Mouse (Mus musculus): ENCODE measurements around the gene Ano4. TPM values are rescaled to one million over a fixed set of nuclear protein-coding genes. Genes with fewer than 3 reads are reported as not detected.

The Ano4 gene
- 6.8 and 7.2 TPM in 2 replicates for polyA plus RNA-seq (2015; fragmentation: Nextera tagmentation; extraction: Ambion mirVana)

DNA sequence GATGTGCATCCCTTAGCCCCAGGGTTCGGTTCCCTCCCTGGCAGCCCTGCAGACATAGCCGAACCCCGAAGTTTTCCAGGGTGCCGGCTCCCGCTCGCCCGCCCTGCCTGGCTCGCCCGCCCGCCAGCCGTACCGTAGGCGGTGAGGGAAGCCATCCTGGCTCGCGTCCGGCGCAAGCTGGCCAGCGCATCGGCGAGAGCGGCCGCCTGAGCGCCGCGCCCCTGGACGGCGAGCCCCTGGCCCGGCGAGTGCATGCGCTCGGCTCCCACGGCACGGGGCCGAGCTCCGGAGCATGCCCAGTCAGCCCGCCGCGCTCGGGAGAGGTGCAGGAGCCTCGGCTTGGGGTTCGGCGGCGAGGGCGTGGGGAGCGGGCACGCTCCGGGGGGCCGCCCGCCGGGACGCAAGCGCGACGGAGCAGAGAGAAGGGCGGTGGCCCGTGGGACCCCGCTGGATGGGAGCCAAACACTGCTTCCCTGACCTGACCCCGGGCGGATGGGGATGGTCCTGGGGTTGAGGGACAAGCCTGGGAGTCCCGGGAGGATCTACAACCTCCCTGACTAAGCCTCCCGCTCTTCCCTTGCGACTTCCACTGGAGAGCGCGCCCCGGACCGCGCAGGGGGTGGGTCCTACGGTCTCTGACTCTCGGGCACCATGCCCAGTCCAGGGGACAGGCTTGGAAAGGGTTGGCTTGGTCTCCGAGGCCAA lies at the start of gene Ano4:
Ano4 (minus strand) TSS at position 272 of the 705 bp plus-strand sequence.
- under 1% methylated on average over 67 of the region's 70 CpGs for WGBS
- H3K36me3 ChIP-seq: no peaks in the 10 kb centered on the region
- H3K27me3 ChIP-seq: peaks cover 55% of the 10 kb centered on the region
- peak within 1 kb of the TSS; percentile 60 for H3K4me3 ChIP-seq
- H3K4me1 ChIP-seq (replicated peaks): peaks cover 15% of the 10 kb centered on the region
- ATAC-seq (ENCODE audit: low FRiP score): peak; percentile 88
- peak within 1 kb of the TSS; percentile 75 for H3K9ac ChIP-seq
- no peak within 1 kb of the TSS for H3K27ac ChIP-seq
- no peaks in the 10 kb centered on the region for H3K9me3 ChIP-seq
- H3K4me2 ChIP-seq: peak within 1 kb of the TSS; percentile 94

DNA sequence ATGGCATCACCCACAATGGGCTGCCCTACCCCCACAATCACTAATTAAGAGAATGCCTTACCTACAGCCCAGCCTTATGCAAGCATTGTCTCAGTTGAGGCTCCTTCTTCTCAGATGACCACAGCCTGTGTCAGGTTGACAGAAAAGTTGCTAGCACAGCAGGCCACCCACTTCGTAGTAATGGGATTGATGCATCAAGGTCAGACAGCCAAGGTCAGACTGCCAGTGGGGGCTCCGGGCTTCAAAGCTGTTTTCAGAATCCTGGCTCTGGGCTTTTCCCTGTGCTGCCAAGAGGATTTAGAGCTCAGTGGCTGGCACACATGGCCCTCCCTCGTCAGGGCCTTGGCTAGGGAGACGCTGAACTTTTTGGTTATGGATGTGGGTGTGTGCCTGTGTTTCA lies 48.1 kb upstream of the Ano4 start:
- Histone ChIP-seq H3K4me2 (no peak overlapping the region), H3K9me3 (no peaks in the 10 kb centered on the region), H3K27me3 (0 out of 2 replicates have a peak, but pooled peaks cover 3% of the 10 kb centered on the region), H3K27ac (no peak overlapping the region), H3K4me3 (no peak overlapping the region), H3K4me1 (replicated peaks) (no peaks in the 10 kb centered on the region), H3K36me3 (no peaks in the 10 kb centered on the region), H3K9ac (no peak overlapping the region)
- ATAC-seq (ENCODE audit: low FRiP score): no peak
- WGBS: 41% methylated on average over 4 of the region's 4 CpGs

DNA sequence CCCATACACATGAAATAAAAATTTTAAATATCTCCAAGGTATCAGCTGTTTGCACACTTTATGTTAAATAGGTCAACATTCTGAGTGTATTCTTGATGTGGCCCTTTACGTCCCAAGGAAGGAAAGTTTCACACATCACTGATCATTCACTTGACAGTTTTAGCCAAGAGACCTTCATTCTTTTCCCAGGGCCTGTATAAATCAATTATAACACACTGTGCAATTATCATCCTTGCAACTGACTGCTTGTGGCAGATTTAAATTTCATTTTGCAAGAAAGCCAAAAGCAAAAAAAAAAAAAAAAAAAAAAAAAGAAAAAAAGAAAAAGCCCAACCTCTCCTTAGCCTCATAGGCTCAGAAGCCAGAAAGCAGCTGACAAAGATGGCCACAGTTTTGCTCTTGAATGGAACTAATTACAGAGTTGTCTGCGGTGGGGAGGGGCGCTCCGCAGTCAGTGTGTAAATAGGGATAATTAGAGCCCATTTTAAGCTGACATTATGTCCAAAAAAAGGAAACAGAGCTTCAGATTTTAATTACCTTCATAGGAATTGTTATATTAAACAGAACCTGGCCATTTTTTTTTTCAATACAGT lies 47.1 kb upstream of the Ano4 start:
- ATAC-seq (ENCODE audit: low FRiP score): no peak
- Histone ChIP-seq H3K4me1 (replicated peaks) (no peaks in the 10 kb centered on the region), H3K4me2 (no peak overlapping the region), H3K27ac (no peak overlapping the region), H3K9ac (no peak overlapping the region), H3K27me3 (0 out of 2 replicates have a peak, but pooled peaks cover 3% of the 10 kb centered on the region), H3K9me3 (no peaks in the 10 kb centered on the region), H3K4me3 (no peak overlapping the region), H3K36me3 (no peaks in the 10 kb centered on the region)
- 73% methylated on average over 4 of the region's 4 CpGs for WGBS

DNA sequence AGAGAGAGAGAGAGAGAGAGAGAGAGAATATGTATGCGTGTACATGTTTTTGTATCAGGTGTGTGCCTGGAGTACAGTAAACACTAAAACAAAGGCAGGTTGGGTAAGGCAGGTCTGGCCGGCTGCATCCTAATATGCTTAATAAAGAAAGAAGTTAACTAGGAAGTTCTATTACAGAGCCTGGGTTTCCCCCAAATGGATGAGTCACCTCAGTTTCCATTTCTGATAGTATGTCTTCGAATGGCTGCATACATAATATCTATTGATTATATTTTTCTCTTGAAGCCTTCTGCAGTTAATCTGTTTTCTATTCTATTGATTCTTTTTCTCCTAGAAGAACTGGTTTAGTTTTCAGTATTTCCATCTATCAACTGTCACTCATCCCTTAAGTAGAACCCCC lies 41.9 kb upstream of the Ano4 start:
- no peak for ATAC-seq (ENCODE audit: low FRiP score)
- H3K9me3 ChIP-seq: no peaks in the 10 kb centered on the region
- 0 out of 2 replicates have a peak, but pooled peaks cover 3% of the 10 kb centered on the region for H3K27me3 ChIP-seq
- no peak overlapping the region for H3K4me2 ChIP-seq
- H3K9ac ChIP-seq: no peak overlapping the region
- H3K36me3 ChIP-seq: no peaks in the 10 kb centered on the region
- 91% methylated on average over 3 of the region's 3 CpGs for WGBS
- H3K4me1 ChIP-seq (replicated peaks): no peaks in the 10 kb centered on the region
- H3K27ac ChIP-seq: no peak overlapping the region
- H3K4me3 ChIP-seq: no peak overlapping the region

DNA sequence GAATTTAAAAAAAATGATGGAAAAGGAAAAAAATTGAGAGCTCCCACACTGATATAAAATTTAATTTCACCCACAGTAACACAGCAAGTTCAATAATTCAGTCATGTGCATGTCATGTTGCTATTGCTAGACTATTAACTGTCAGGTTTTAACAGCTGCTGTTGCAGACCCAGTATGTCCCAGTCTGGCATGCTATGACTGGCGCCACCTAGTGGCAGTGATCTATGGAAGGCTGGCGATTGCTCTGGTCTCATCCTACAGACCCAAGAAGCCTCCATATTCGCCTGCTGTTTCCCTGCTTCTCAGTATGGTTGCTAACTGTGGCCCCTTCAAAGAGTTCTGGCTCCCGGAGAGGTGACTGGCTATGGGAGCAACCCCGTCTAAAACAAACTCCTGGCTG lies 38.9 kb upstream of the Ano4 start:
- H3K4me1 ChIP-seq (replicated peaks): no peaks in the 10 kb centered on the region
- H3K9me3 ChIP-seq: no peaks in the 10 kb centered on the region
- no peaks in the 10 kb centered on the region for H3K36me3 ChIP-seq
- no peak overlapping the region for H3K4me3 ChIP-seq
- no peaks in the 10 kb centered on the region for H3K27me3 ChIP-seq
- 6% methylated on average over 5 of the region's 5 CpGs for WGBS
- no peak overlapping the region for H3K27ac ChIP-seq
- H3K4me2 ChIP-seq: no peak overlapping the region
- ATAC-seq (ENCODE audit: low FRiP score): peak; percentile 80
- no peak overlapping the region for H3K9ac ChIP-seq

DNA sequence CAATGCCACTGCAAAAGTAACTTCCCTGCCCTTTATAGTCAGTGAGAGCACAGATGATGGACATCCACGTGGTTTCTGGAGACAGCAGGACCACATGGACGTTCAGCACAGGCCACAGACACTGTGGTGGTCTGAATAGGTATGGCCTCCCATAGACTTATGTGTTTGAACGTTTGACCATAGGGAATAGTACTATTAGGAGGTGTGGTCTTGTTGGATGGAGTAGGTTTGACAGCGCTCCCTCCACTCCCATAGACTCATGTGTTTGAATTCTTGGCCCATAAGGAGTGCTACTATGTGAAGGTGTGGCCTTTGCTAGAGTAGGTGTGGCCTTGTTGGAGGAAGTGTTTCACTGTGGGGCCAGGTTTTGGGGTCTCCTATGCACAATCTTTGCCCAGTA lies 33.2 kb upstream of the Ano4 start:
- Histone ChIP-seq H3K27me3 (no peaks in the 10 kb centered on the region), H3K4me2 (no peak overlapping the region)

DNA sequence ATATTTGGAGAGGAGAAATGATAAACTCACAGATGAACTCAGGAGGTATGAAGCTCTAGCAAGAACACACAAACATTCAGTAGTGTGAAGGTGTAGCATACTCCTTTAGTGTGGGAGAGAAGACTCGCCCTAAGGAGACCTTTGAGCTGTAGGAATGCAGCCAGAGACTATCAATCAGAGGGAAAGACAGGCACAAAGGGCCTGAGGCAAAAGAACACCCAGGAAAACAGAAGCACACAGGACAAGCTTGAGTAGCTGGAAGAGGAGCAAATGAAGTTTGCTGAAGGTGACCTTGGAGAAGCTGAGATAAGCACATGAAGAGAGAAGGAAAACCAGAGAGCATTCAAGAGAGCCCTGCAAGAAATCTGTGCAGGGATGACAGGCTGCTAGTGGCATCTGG lies 25.5 kb upstream of the Ano4 start:
- no peak for ATAC-seq (ENCODE audit: low FRiP score)
- Histone ChIP-seq H3K27me3 (no peaks in the 10 kb centered on the region), H3K27ac (no peak overlapping the region), H3K36me3 (no peaks in the 10 kb centered on the region), H3K9ac (no peak overlapping the region), H3K9me3 (no peaks in the 10 kb centered on the region), H3K4me1 (replicated peaks) (no peaks in the 10 kb centered on the region), H3K4me2 (no peak overlapping the region), H3K4me3 (no peak overlapping the region)
- 38% methylated on average over 1 of the region's 1 CpGs for WGBS

More for the DNA sequence above, 33.2 kb upstream of the Ano4 start:
- 0 out of 2 replicates have a peak, but pooled peaks cover 3% of the 10 kb centered on the region for H3K9me3 ChIP-seq
- no peak overlapping the region for H3K9ac ChIP-seq
- no peak overlapping the region for H3K27ac ChIP-seq
- H3K4me3 ChIP-seq: no peak overlapping the region
- no peaks in the 10 kb centered on the region for H3K4me1 ChIP-seq (replicated peaks)
- 74% methylated on average over 4 of the region's 4 CpGs for WGBS
- no peaks in the 10 kb centered on the region for H3K36me3 ChIP-seq
- no peak for ATAC-seq (ENCODE audit: low FRiP score)

DNA sequence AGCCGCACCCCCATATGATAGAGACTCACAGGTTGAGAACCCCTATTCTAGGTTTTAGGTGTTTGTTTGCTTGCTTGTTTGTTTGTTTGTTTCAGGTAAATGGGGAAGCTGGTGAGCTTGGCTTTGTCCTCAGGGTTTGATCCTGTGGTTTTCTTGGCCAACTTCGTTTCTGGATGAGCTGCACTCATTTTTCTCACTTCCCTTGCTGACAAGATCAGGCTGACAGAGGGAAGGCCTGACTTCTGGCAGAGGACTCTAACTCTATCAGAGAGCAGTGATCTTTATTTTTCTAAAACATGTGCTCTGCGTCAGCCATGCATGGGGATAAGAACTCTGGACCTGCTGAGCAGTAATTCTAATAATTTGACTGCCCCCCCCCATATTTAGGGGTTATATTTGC lies 14.4 kb upstream of the Ano4 start:
- Histone ChIP-seq H3K4me2 (no peak overlapping the region), H3K36me3 (no peaks in the 10 kb centered on the region), H3K9ac (no peak overlapping the region), H3K4me3 (no peak overlapping the region), H3K27ac (no peak overlapping the region), H3K27me3 (no peaks in the 10 kb centered on the region), H3K9me3 (no peaks in the 10 kb centered on the region), H3K4me1 (replicated peaks) (no peaks in the 10 kb centered on the region)
- ATAC-seq (ENCODE audit: low FRiP score): no peak
- WGBS: 85% methylated on average over 3 of the region's 3 CpGs

DNA sequence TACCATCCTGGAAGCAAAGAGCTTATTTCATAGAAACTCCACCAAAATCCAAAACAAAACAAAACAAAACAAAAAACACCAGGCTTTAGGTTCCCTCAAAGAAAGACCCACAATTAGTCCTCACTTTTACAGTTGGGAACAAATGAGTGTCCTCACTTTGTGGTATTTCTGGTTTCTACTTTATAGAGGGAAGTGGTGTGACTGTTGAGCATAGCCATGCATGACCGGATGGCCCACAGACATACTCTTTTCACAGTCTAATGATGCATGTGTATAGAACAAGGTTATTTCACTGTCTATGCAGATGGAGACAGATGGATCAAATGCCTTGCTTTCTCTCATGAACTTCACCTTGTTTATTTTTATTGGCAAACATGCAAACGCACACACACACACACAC lies 10.1 kb upstream of the Ano4 start:
- Histone ChIP-seq H3K4me2 (no peak overlapping the region), H3K27ac (no peak overlapping the region), H3K4me3 (no peak overlapping the region), H3K4me1 (replicated peaks) (no peaks in the 10 kb centered on the region), H3K36me3 (no peaks in the 10 kb centered on the region), H3K27me3 (no peaks in the 10 kb centered on the region), H3K9me3 (no peaks in the 10 kb centered on the region), H3K9ac (no peak overlapping the region)
- 88% methylated on average over 2 of the region's 2 CpGs for WGBS
- ATAC-seq (ENCODE audit: low FRiP score): no peak

DNA sequence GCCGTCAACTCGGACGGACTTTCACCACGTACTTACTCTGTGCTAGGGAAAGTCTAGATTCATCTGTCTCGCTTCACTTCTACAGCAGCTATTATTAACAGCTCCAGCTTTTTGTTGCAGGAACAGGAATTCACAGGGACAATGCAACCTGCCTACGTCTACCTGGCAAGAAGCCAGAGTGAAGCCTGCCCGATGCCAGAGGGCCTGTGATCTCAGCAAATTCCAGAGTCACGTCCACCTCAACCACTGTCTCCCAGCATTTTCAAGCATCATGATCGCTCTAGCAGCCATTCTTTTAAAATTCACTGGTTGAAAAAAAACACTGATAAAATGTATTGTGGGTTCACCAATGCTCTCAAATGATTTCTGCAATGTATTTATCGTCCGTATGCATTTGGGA lies 6.9 kb upstream of the Ano4 start:
- no peaks in the 10 kb centered on the region for H3K4me1 ChIP-seq (replicated peaks)
- H3K9ac ChIP-seq: no peak overlapping the region
- no peak for ATAC-seq (ENCODE audit: low FRiP score)
- WGBS: 77% methylated on average over 11 of the region's 11 CpGs
- H3K27me3 ChIP-seq: peaks cover 8% of the 10 kb centered on the region
- no peak overlapping the region for H3K4me3 ChIP-seq
- H3K27ac ChIP-seq: no peak overlapping the region
- H3K4me2 ChIP-seq: no peak overlapping the region
- no peaks in the 10 kb centered on the region for H3K36me3 ChIP-seq
- no peaks in the 10 kb centered on the region for H3K9me3 ChIP-seq

DNA sequence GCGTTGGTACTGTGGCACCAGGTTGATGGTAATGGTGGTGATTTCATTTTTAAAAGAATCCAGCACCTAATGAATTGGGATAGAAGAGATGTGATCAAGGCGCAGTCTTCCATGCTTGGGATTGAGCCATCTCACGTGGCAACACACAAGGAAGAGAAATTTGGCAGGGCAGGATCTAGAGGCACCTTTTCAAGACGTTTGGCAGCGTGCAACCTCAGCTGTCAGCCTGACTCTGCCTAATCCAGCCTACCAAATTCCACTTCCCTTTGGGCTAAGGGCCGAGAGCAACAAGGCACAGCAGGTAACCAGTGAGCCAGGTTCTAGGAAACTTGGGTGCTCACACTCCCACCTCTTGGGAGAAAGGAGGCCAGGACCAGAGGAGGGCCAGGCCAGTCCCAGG lies 1.0 kb upstream of the Ano4 start:
- Histone ChIP-seq H3K27ac (no peak overlapping the region), H3K4me3 (0 out of 2 replicates have a peak overlapping the region, but pooled peaks have one; percentile 60), H3K9me3 (no peaks in the 10 kb centered on the region), H3K4me2 (no peak overlapping the region), H3K36me3 (no peaks in the 10 kb centered on the region), H3K27me3 (peaks cover 55% of the 10 kb centered on the region), H3K4me1 (replicated peaks) (peaks cover 15% of the 10 kb centered on the region), H3K9ac (no peak overlapping the region)
- ATAC-seq (ENCODE audit: low FRiP score): no peak
- WGBS: 73% methylated on average over 6 of the region's 6 CpGs

DNA sequence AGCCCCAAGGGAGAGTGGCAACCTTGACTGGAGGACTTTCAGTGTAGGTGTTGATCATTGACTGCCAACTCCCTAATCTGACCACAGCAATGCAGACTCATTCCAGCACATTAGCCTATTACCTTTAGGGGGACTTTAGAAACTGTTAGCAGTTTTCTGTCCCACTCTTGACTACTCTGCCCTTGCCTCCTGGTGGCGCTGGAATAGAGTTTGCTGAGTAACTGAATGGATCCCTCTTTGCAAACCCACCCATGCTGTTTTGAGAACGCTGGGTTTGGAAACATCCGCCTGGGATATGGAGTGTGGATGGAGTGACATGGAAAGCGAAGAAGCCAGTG lies 603 bp upstream of the Ano4 start:
- Histone ChIP-seq H3K4me1 (replicated peaks) (peaks cover 15% of the 10 kb centered on the region), H3K27ac (no peak overlapping the region), H3K27me3 (peaks cover 55% of the 10 kb centered on the region), H3K9me3 (no peaks in the 10 kb centered on the region), H3K36me3 (no peaks in the 10 kb centered on the region), H3K4me3 (peak overlapping the region; percentile 60), H3K4me2 (peak overlapping the region; percentile 94), H3K9ac (peak overlapping the region; percentile 75)
- ATAC-seq (ENCODE audit: low FRiP score): no peak
- WGBS: 47% methylated on average over 4 of the region's 4 CpGs

DNA sequence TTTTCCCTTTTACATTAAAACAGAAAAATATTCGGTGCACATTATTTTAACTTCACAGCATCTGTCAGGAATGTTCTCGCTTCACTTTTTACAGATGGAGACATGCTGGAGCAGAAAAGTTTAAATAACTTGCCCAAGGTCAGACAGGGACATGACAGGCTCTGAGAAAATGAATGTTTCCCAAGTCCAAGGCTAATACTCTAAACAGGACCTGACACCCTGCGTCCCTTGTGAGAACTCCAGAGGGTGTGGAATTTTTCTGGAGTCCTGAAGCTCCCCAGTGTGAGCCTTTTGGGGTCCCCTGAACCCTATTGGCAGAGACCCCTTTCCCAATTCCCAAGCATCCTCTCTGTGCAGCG lies 451 bp downstream of the Ano4 start:
- Histone ChIP-seq H3K4me1 (replicated peaks) (peaks cover 15% of the 10 kb centered on the region), H3K9me3 (no peaks in the 10 kb centered on the region), H3K4me3 (peak overlapping the region; percentile 60), H3K4me2 (peak overlapping the region; percentile 94), H3K9ac (peak overlapping the region; percentile 75; the same call in 1 of the 2 replicates), H3K36me3 (no peaks in the 10 kb centered on the region), H3K27me3 (peaks cover 55% of the 10 kb centered on the region), H3K27ac (no peak overlapping the region)
- no peak for ATAC-seq (ENCODE audit: low FRiP score)
- 17% methylated on average over 4 of the region's 4 CpGs for WGBS
